Mouse (Mus musculus): ENCODE data around the gene AC141477.1. TPM values are rescaled to one million over a fixed set of nuclear protein-coding genes. Genes with fewer than 3 reads are reported as not detected.

Gene AC141477.1
- polyA plus RNA-seq, 1 experiment from 2014 or later: not detected

DNA sequence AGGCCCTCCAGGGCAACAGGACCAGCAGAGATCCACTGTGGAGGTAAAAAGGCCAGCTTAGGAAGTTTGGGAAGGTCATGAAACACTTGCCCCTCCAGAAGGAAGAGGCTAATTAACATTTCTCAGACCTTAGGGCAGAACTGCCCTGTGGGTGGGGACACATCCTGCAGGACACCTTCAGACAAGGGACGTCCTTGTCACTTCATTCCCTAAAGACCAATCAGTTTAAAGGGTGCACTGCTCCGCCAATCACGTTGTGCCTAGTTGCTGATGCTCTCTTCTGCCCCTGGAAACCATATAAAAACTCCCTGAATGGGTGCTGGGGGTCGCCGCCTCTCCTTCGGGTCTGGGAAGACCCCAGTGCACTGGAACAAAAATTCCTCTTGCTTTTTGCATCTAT, 22.5 kb upstream of the AC141477.1 start:
- Histone ChIP-seq H3K36me3 (ENCODE audit: control insufficient read depth, insufficient read depth, low read length) (no peaks in the 10 kb centered on the region), H3K4me2 (no peak overlapping the region), H3K27me3 (ENCODE audit: control insufficient read depth, insufficient read depth, low read length) (no peaks in the 10 kb centered on the region), H3K4me3 (ENCODE audit: low read depth, low read length) (no peak overlapping the region), H3K27ac (ENCODE audit: low read depth, low read length) (no peak overlapping the region), H3K4me1 (ENCODE audit: control insufficient read depth, insufficient read depth, low read length) (peaks cover 2% of the 10 kb centered on the region; the same call in 1 of the 2 replicates), H3K9ac (ENCODE audit: low read depth, low read length) (no peak overlapping the region), H3K9me3 (replicated peaks; ENCODE audit: control insufficient read depth, low read length) (no peaks in the 10 kb centered on the region)
- ATAC-seq (replicated peaks; ENCODE audit: insufficient number of reproducible peaks, low FRiP score, low TSS enrichment): no peak
- 80% methylated on average over 6 of the region's 6 CpGs for WGBS (ENCODE audit: insufficient replicate concordance)

DNA sequence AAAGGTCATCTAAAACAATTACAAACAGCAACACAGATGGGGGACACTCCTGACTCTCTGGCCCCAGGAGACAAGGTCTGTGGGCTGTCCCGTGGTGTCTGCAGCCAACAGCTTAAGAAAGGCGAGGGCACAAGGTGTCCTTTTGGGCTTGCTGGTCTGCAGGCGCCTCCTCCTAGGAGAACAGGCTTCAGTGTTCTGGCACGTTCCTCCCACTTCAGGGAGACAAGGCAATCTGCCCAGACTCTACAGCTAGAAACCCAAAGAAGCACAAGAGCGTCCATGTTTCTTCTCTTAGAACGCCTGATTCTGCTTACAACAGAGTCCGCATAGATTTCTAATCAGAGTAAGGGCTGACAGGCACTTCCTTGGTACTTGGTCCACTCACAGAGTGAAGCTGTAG, 22.1 kb upstream of the AC141477.1 start:
- H3K27me3 ChIP-seq (ENCODE audit: control insufficient read depth, insufficient read depth, low read length): no peaks in the 10 kb centered on the region
- no peaks in the 10 kb centered on the region for H3K36me3 ChIP-seq (ENCODE audit: control insufficient read depth, insufficient read depth, low read length)
- no peak overlapping the region for H3K27ac ChIP-seq (ENCODE audit: low read depth, low read length)
- H3K4me1 ChIP-seq (ENCODE audit: control insufficient read depth, insufficient read depth, low read length): no peaks in the 10 kb centered on the region
- no peak overlapping the region for H3K4me3 ChIP-seq (ENCODE audit: low read depth, low read length)
- ATAC-seq (replicated peaks; ENCODE audit: insufficient number of reproducible peaks, low FRiP score, low TSS enrichment): no peak
- no peak overlapping the region for H3K9ac ChIP-seq (ENCODE audit: low read depth, low read length)
- 84% methylated on average over 7 of the region's 7 CpGs for WGBS (ENCODE audit: insufficient replicate concordance)
- no peaks in the 10 kb centered on the region for H3K9me3 ChIP-seq (replicated peaks; ENCODE audit: control insufficient read depth, low read length)
- no peak overlapping the region for H3K4me2 ChIP-seq

DNA sequence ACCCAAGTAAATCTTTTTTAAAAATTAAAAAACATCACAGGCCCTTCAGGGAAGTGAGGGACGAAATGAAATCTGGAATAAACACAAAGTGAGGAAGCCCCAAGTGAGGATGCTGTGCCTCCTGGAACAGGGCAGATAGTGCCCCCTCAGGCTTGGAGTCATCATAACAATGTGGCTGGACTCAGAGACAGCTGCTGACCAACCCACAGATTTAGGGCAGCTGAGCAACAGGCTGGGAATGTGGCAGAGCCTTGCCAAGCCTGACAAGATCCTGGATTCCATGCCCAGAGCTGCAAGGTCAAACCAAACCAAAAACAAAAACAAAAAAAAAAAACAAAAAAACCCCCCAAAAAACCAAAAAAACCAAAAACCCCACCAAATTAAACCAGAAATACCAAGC, 21.0 kb upstream of the AC141477.1 start:
- WGBS (ENCODE audit: insufficient replicate concordance): 74% methylated on average over 1 of the region's 1 CpGs
- Histone ChIP-seq H3K27ac (ENCODE audit: low read depth, low read length) (no peak overlapping the region), H3K36me3 (ENCODE audit: control insufficient read depth, insufficient read depth, low read length) (no peaks in the 10 kb centered on the region), H3K4me3 (ENCODE audit: low read depth, low read length) (no peak overlapping the region), H3K9ac (ENCODE audit: low read depth, low read length) (no peak overlapping the region), H3K27me3 (ENCODE audit: control insufficient read depth, insufficient read depth, low read length) (no peaks in the 10 kb centered on the region), H3K9me3 (replicated peaks; ENCODE audit: control insufficient read depth, low read length) (no peaks in the 10 kb centered on the region), H3K4me1 (ENCODE audit: control insufficient read depth, insufficient read depth, low read length) (no peaks in the 10 kb centered on the region), H3K4me2 (no peak overlapping the region)
- no peak for ATAC-seq (replicated peaks; ENCODE audit: insufficient number of reproducible peaks, low FRiP score, low TSS enrichment)

DNA sequence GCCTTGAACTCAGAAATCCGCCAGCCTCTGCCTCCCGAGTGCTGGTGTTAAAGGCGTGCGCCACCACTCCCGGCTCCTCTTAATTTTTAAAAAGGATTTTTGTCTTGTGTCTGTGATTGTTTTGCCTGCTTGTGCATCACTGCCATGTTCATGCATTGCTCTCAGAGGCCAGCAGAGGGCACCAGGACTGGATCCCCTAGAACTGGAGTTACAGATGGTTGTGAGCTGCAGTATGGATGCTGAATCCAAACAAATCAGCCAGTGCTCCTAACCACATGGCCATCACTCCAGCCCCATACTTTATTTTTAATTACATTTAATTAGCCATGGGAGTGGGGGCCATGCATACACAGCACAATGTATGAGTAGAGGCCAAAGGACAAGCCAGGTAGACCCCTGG, 15.0 kb upstream of the AC141477.1 start:
- Histone ChIP-seq H3K9me3 (replicated peaks; ENCODE audit: control insufficient read depth, low read length) (no peaks in the 10 kb centered on the region), H3K9ac (ENCODE audit: low read depth, low read length) (no peak overlapping the region), H3K4me1 (ENCODE audit: control insufficient read depth, insufficient read depth, low read length) (no peaks in the 10 kb centered on the region), H3K36me3 (ENCODE audit: control insufficient read depth, insufficient read depth, low read length) (no peaks in the 10 kb centered on the region), H3K27me3 (ENCODE audit: control insufficient read depth, insufficient read depth, low read length) (no peaks in the 10 kb centered on the region), H3K27ac (ENCODE audit: low read depth, low read length) (no peak overlapping the region), H3K4me2 (no peak overlapping the region), H3K4me3 (ENCODE audit: low read depth, low read length) (no peak overlapping the region)
- 63% methylated on average over 5 of the region's 5 CpGs for WGBS (ENCODE audit: insufficient replicate concordance)
- no peak for ATAC-seq (replicated peaks; ENCODE audit: insufficient number of reproducible peaks, low FRiP score, low TSS enrichment)

DNA sequence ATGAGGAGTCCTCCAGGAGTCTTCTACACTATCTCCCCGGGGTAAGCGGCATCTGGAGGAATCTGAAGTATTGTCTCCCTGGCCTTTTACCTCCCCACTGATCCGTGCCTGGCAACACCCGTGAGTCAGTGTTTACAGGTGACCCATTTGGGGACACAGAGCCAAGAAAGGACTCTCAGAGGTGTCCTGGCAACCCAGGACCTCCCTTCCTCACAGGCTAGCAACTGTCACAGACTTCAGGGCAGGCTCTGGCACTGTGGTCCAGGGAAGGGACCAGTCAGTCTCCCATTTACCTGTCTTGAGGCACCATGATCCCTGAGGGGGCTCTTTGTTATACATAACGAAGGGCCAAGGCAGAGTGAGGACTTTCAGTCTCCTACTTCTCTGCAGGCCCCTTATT, 8.6 kb upstream of the AC141477.1 start, which contains the start of gene 2610028H24Rik:
Gene 2610028H24Rik (plus strand): TSS at position 231 of the 400 bp plus-strand sequence.
- no peak for ATAC-seq (replicated peaks; ENCODE audit: insufficient number of reproducible peaks, low FRiP score, low TSS enrichment)
- Histone ChIP-seq H3K4me3 (ENCODE audit: low read depth, low read length) (no peak within 1 kb of the TSS), H3K4me2 (no peak within 1 kb of the TSS), H3K27me3 (ENCODE audit: control insufficient read depth, insufficient read depth, low read length) (no peaks in the 10 kb centered on the region), H3K27ac (ENCODE audit: low read depth, low read length) (no peak within 1 kb of the TSS), H3K4me1 (ENCODE audit: control insufficient read depth, insufficient read depth, low read length) (no peaks in the 10 kb centered on the region), H3K36me3 (ENCODE audit: control insufficient read depth, insufficient read depth, low read length) (no peaks in the 10 kb centered on the region), H3K9me3 (replicated peaks; ENCODE audit: control insufficient read depth, low read length) (no peaks in the 10 kb centered on the region), H3K9ac (ENCODE audit: low read depth, low read length) (0 out of 2 replicates have a peak within 1 kb of the TSS, but pooled peaks have one; percentile 5)
- WGBS (ENCODE audit: insufficient replicate concordance): 69% methylated on average over 5 of the region's 5 CpGs

DNA sequence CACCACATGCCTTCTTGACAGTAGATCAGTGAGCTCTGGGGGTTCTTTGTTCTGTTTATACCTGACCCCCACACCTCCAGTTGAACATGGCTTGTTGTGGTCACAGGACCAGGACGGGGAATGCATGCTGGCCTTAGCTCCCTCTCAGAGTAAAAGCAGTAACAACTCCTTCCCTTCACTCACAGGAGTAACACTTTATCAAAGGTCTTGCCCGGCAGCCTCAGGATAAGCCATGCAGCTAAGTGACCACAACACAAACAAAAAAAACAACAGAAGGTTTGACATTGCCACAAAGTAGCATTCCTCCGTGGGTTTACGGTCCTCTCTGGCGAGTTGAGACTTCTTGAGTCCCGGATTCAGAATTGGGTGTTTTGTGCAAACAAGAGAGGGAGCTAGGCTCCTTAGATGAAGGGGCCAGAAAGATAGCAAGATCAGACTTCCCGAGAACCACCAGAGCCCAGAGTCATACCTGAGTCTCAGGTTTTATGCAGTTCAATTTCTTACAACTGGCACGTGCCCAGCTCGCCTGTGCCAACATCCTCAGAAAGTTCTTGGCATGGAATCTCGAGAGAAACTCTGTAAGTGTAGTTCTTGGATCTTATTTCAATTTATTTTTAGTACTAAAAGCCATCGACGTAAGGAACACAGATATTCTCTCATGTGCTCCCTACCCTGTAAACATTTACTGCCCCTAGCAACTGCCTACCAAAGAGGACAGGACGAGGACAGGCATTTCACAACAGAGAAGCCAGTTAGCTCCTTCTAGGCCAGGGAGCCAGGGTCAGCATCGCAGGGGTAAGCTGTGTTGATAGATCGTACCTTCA, 7.4 kb upstream of the AC141477.1 start:
- no peak overlapping the region for H3K4me2 ChIP-seq
- ATAC-seq (replicated peaks; ENCODE audit: insufficient number of reproducible peaks, low FRiP score, low TSS enrichment): no peak
- H3K4me3 ChIP-seq (ENCODE audit: low read depth, low read length): no peak overlapping the region
- H3K9me3 ChIP-seq (replicated peaks; ENCODE audit: control insufficient read depth, low read length): no peaks in the 10 kb centered on the region
- H3K4me1 ChIP-seq (ENCODE audit: control insufficient read depth, insufficient read depth, low read length): peaks cover 4% of the 10 kb centered on the region; the same call in 1 of the 2 replicates
- H3K9ac ChIP-seq (ENCODE audit: low read depth, low read length): 0 out of 2 replicates have a peak overlapping the region, but pooled peaks have one; percentile 5
- no peaks in the 10 kb centered on the region for H3K36me3 ChIP-seq (ENCODE audit: control insufficient read depth, insufficient read depth, low read length)
- H3K27ac ChIP-seq (ENCODE audit: low read depth, low read length): no peak overlapping the region
- H3K27me3 ChIP-seq (ENCODE audit: control insufficient read depth, insufficient read depth, low read length): no peaks in the 10 kb centered on the region
- WGBS (ENCODE audit: insufficient replicate concordance): 72% methylated on average over 15 of the region's 15 CpGs

DNA sequence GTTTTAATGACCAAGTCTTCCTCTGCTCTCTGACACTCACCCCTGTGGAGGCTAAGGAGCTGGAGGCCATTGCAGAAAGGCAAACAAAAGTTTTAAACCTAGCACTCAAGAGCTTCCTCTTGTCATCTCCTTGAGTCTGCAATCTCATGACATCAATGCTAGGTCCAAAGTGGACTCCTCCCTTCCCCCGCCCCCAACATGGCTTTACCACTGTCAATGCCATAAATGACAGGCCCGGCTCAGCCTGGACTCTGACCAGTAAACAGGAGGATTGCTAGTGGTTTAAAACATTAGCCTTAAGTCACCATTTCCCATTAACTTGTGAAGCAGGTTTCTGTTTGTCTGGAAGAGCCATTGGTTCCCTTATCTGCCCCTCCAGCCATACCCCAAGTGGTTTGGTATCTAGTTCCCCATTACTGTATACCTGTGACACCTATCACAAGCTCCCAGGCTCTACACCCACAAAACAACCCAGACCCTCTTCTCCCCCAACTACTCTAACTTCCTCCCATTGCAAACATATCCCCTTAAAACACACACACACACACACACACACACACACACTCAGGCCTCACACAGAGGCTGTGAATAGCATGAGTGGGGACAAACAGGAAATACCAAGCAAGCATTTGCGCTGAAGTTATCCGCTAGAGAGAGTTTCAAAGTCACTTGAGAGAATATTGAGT, 5.9 kb upstream of the AC141477.1 start:
- ATAC-seq (replicated peaks; ENCODE audit: insufficient number of reproducible peaks, low FRiP score, low TSS enrichment): no peak
- Histone ChIP-seq H3K9me3 (replicated peaks; ENCODE audit: control insufficient read depth, low read length) (no peaks in the 10 kb centered on the region), H3K9ac (ENCODE audit: low read depth, low read length) (no peak overlapping the region), H3K4me1 (ENCODE audit: control insufficient read depth, insufficient read depth, low read length) (peaks cover 7% of the 10 kb centered on the region), H3K36me3 (ENCODE audit: control insufficient read depth, insufficient read depth, low read length) (no peaks in the 10 kb centered on the region), H3K27me3 (ENCODE audit: control insufficient read depth, insufficient read depth, low read length) (no peaks in the 10 kb centered on the region), H3K4me2 (no peak overlapping the region), H3K4me3 (ENCODE audit: low read depth, low read length) (no peak overlapping the region), H3K27ac (ENCODE audit: low read depth, low read length) (no peak overlapping the region)
- 69% methylated on average over 4 of the region's 4 CpGs for WGBS (ENCODE audit: insufficient replicate concordance)

DNA sequence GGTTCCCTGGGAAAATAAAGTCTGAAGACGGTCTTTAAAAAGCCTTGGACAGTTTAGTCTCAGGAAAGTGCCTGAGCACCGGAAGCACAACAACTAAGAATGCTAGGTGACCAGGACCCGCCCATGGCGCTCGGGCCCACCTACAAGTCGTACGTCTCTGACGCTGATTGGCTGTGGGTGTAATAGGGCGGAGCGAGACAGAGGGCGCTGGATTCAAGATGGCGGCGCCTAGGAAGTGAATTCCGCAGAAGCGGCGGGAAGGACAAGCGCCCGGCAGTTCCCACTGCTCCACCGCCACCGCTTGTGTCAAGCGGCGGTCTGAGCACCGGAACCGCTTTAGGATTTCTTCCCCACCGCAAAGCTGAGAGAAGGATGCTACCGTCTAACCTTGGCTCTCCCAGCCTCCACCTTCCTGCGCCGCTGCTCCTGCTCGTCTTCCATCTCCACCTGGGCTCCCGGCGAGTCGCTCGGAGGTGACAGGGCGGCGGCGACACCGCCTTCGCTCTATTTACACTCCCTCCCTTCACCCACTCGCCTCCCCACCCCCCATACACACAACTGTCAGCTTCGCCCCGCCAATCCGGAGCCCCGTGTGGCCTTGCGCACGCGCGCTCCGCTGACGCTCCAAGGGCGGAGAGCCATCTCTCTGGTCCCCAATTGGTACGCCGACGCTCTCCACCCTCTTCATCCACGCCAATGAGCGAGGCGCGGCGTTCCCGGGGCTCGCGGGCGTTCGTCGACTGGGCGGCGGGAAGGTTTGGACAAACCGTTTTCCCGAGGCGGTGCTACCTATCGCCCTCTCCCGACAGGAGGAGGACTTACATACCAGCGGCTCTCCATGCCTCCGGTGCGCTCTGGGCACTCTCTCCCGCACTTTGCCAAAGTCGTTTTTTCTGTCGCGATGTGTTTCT, 2.2 kb upstream of the AC141477.1 start, which contains the start of gene Pcnt:
Gene Pcnt (minus strand): TSS at position 609 of the 911 bp plus-strand sequence.
- Histone ChIP-seq H3K4me1 (ENCODE audit: control insufficient read depth, insufficient read depth, low read length) (peaks cover 7% of the 10 kb centered on the region), H3K27ac (ENCODE audit: low read depth, low read length) (peak within 1 kb of the TSS; percentile 96), H3K4me2 (peak within 1 kb of the TSS; percentile 84), H3K27me3 (ENCODE audit: control insufficient read depth, insufficient read depth, low read length) (no peaks in the 10 kb centered on the region), H3K36me3 (ENCODE audit: control insufficient read depth, insufficient read depth, low read length) (peaks cover 15% of the 10 kb centered on the region), H3K4me3 (ENCODE audit: low read depth, low read length) (peak within 1 kb of the TSS; percentile 71), H3K9me3 (replicated peaks; ENCODE audit: control insufficient read depth, low read length) (no peaks in the 10 kb centered on the region), H3K9ac (ENCODE audit: low read depth, low read length) (peak within 1 kb of the TSS; percentile 90)
- 1% methylated on average over 78 of the region's 78 CpGs for WGBS (ENCODE audit: insufficient replicate concordance)
- peak; percentile 99 for ATAC-seq (replicated peaks; ENCODE audit: insufficient number of reproducible peaks, low FRiP score, low TSS enrichment)

All from heart, embryonic 11.5 days (tissue).